Mouse (Mus musculus) midbrain, embryonic 16.5 days (tissue): ENCODE results near the gene Vmn1r219. TPM values are rescaled to one million over a fixed set of nuclear protein-coding genes. Genes with fewer than 3 reads are reported as not detected.
"Not testable (repeated sequence)": the region's sequence is repeated elsewhere in the genome, so short reads cannot be mapped to it uniquely, and the experiment has no call there.

Experiments used
- ATAC-seq: fragments of 200-750 bp; cut with Nextera tagmentation; 2 replicates; pipeline ENCODE4 v1.8.0; 2017; ENCODE audit warnings: moderate TSS enrichment
- H3K27ac ChIP-seq: fragments of 300-500 bp; sonication (generic); 2 replicates; pipeline ENCODE4 v1.5.1; 2014; ENCODE audit warnings: mild to moderate bottlenecking, low read length, mixed read lengths
- H3K27me3 ChIP-seq: fragments of 300-500 bp; sonication (generic); 2 replicates; pipeline ENCODE4 v1.6.1; 2014; ENCODE audit warnings: low read depth, low read length, mixed read lengths; ENCODE audit not compliant: control insufficient read depth, insufficient read depth
- H3K36me3 ChIP-seq: fragments of 300-500 bp; sonication (generic); 2 replicates; pipeline ENCODE4 v1.6.1; 2014; ENCODE audit warnings: mild to moderate bottlenecking, low read length, moderate library complexity, mixed read lengths; ENCODE audit not compliant: control insufficient read depth, insufficient read depth
- H3K4me1 ChIP-seq: fragments of 300-500 bp; sonication (generic); 2 replicates; pipeline ENCODE4 v1.6.1; 2014; ENCODE audit warnings: mild to moderate bottlenecking, low read length, mixed read lengths; ENCODE audit not compliant: control insufficient read depth, insufficient read depth
- H3K4me2 ChIP-seq: fragments of 300-500 bp; sonication (generic); 2 replicates; pipeline ENCODE4 v1.6.1; 2014; ENCODE audit warnings: mild to moderate bottlenecking, low read length, mixed read lengths
- H3K4me3 ChIP-seq: fragments of 300-500 bp; sonication (generic); 2 replicates; pipeline ENCODE4 v1.5.1; 2014; ENCODE audit warnings: low read depth, mild to moderate bottlenecking, low read length, moderate library complexity, mixed read lengths
- H3K9ac ChIP-seq: fragments of 300-500 bp; sonication (generic); 2 replicates; pipeline ENCODE4 v1.6.1; 2014; ENCODE audit warnings: low read depth, low read length, mixed read lengths
- H3K9me3 ChIP-seq: fragments of 300-500 bp; sonication (generic); replicated peaks from 2 replicates; pipeline ENCODE4 v1.6.1; 2014; ENCODE audit warnings: mild to moderate bottlenecking, low read length, mixed read lengths; ENCODE audit not compliant: control insufficient read depth, poor library complexity, severe bottlenecking
- WGBS: fragments of 180-500 bp; shearing (Covaris S2); extraction: QIAGEN DNeasy Blood & Tissue Kit; methylation state at CpG from one replicate; pipeline ENCODE4 v1.1.7; 2014; 5-methylcytosine and 5-hydroxymethylcytosine counted together
- polyA plus RNA-seq: library from polyadenylated mRNA; unstranded; fragments of >200 nt; fragmentation: Nextera tagmentation; extraction: Ambion mirVana; gene quantifications from 2 replicates; pipeline ENCODE4 v1.2.1, GENCODE M21; 2015

The Vmn1r219 gene
- polyA plus RNA-seq, result not detected in 2 replicates

- Histone ChIP-seq H3K36me3 (no peaks in the 10 kb centered on the region), H3K9ac (no peak within 1 kb of the TSS), H3K4me1 (no peaks in the 10 kb centered on the region), H3K4me2 (no peak within 1 kb of the TSS), H3K27me3 (no peaks in the 10 kb centered on the region), H3K4me3 (no peak within 1 kb of the TSS), H3K9me3 (no peaks in the 10 kb centered on the region), H3K27ac (no peak within 1 kb of the TSS)
- ATAC-seq, result no peak
- 88% methylated on average over 4 of the region's 4 CpGs for WGBS
Observed at GRCm38 (mm10) chr13:23159012-23159411, at the start of gene Vmn1r219. Vmn1r219 (plus strand) TSS chr13:23159312.

DNA sequence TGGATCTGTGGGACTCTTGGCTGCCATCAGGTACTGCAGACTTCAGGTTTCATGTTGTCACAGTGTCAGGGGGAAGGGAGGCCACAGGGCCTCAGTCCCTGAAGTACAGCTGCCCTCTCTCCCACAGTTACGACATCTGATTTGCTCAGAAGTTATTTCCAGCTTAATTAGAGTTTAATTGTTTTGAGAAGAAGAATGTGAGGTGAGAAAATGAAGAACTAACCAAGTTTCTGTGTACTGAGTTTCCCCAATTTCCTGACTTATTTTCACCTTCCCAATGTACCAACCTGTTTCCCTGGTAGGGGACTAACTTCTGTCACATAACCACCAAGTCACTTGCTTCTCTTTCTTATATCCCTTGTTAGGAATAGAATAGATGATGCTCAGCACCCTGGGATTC is 41.0 kb upstream of the Vmn1r219 start, which contains the start of gene Vmn1r217:
Gene Vmn1r217 (minus strand): TSS at position 101 of the 400 bp plus-strand sequence.
- not testable (repeated sequence) for H3K4me1 ChIP-seq, H3K27ac ChIP-seq, H3K4me2 ChIP-seq, H3K27me3 ChIP-seq, H3K9ac ChIP-seq, H3K9me3 ChIP-seq, ATAC-seq, H3K36me3 ChIP-seq, H3K4me3 ChIP-seq
- 87% methylated on average over 1 of the region's 1 CpGs for WGBS

GRCm38 (mm10) chr13:23120611-23121010 is 38.5 kb upstream of the Vmn1r219 start:
- H3K4me1 ChIP-seq, result no peaks in the 10 kb centered on the region
- no peak overlapping the region for H3K27ac ChIP-seq
- 89% methylated on average over 2 of the region's 2 CpGs for WGBS
- no peak for ATAC-seq
- no peak overlapping the region for H3K4me3 ChIP-seq
- H3K27me3 ChIP-seq, result no peaks in the 10 kb centered on the region
- H3K9ac ChIP-seq, result no peak overlapping the region
- no peaks in the 10 kb centered on the region for H3K9me3 ChIP-seq
- H3K4me2 ChIP-seq, result no peak overlapping the region
- H3K36me3 ChIP-seq, result no peaks in the 10 kb centered on the region

DNA sequence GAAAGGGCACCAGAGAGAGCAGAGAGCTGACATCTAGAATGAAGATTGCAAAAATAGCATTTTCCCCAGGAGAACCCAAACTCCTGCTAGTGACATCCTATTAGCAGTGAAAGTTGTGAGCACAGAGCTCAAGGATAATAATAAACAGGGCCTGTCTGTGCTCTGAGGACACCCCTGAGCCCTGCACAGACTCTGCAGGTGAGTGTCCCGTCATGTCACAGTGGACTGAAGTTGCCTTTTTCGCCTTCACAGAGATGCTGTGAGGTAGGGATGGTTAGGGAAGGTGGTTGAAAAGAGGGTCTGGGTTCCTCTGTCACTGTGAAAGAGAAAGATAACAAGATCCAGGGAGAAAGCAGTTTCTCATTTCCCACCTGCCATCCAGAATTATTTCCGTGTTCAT is 26.0 kb upstream of the Vmn1r219 start, which contains the start of gene Vmn1r218:
Gene Vmn1r218 (plus strand): TSS at position 57 of the 400 bp plus-strand sequence.
- no peak within 1 kb of the TSS for H3K9ac ChIP-seq
- WGBS, result 78% methylated on average over 3 of the region's 3 CpGs
- ATAC-seq, result 0 out of 2 replicates have a peak, but pooled peaks have one; percentile 60

GRCm38 (mm10) chr13:23133501-23133900 is 25.6 kb upstream of the Vmn1r219 start:
- 0 out of 2 replicates have a peak, but pooled peaks have one; percentile 14 for ATAC-seq
- H3K4me3 ChIP-seq, result no peak overlapping the region
- H3K27ac ChIP-seq, result no peak overlapping the region
- no peaks in the 10 kb centered on the region for H3K9me3 ChIP-seq
- no peaks in the 10 kb centered on the region for H3K27me3 ChIP-seq
- no peaks in the 10 kb centered on the region for H3K4me1 ChIP-seq
- H3K4me2 ChIP-seq, result no peak overlapping the region
- 74% methylated on average over 1 of the region's 1 CpGs for WGBS
- H3K36me3 ChIP-seq, result no peaks in the 10 kb centered on the region
- no peak overlapping the region for H3K9ac ChIP-seq

More for the DNA sequence above, 26.0 kb upstream of the Vmn1r219 start, which contains the start of gene Vmn1r218:
- H3K4me2 ChIP-seq, result no peak within 1 kb of the TSS
- no peaks in the 10 kb centered on the region for H3K27me3 ChIP-seq
- no peaks in the 10 kb centered on the region for H3K36me3 ChIP-seq
- no peaks in the 10 kb centered on the region for H3K4me1 ChIP-seq
- H3K27ac ChIP-seq, result no peak within 1 kb of the TSS
- no peaks in the 10 kb centered on the region for H3K9me3 ChIP-seq
- H3K4me3 ChIP-seq, result no peak within 1 kb of the TSS

DNA sequence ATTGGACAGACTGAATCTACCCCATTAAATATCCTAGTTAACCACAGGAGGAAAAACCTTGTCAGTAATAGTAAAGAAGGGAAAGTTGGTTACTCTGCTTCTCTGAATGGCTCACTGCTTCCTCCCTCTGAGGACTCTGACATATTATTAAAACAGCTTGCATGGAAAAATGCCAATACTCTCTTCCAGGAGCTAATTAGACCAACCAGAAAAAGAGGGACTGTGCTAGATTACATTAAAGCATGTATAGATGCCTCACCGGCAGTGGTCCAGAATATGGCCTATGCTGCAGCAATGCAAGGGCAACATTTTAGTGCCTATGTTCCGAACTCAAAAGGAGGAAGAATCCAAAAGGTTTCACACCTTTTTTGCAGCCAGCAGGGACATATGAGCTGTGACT is 20.2 kb upstream of the Vmn1r219 start:
- ATAC-seq, result no peak
- no peak overlapping the region for H3K27ac ChIP-seq
- no peaks in the 10 kb centered on the region for H3K36me3 ChIP-seq
- no peaks in the 10 kb centered on the region for H3K9me3 ChIP-seq
- no peaks in the 10 kb centered on the region for H3K4me1 ChIP-seq
- no peaks in the 10 kb centered on the region for H3K27me3 ChIP-seq
- H3K4me3 ChIP-seq, result no peak overlapping the region
- 91% methylated on average over 2 of the region's 2 CpGs for WGBS
- H3K4me2 ChIP-seq, result no peak overlapping the region
- H3K9ac ChIP-seq, result no peak overlapping the region

GRCm38 (mm10) chr13:23157848-23158247 is 1.3 kb upstream of the Vmn1r219 start:
- H3K9ac ChIP-seq, result no peak overlapping the region
- no peak overlapping the region for H3K27ac ChIP-seq
- no peaks in the 10 kb centered on the region for H3K36me3 ChIP-seq
- no peaks in the 10 kb centered on the region for H3K27me3 ChIP-seq
- H3K4me3 ChIP-seq, result no peak overlapping the region
- H3K4me2 ChIP-seq, result no peak overlapping the region
- no peaks in the 10 kb centered on the region for H3K4me1 ChIP-seq
- no peaks in the 10 kb centered on the region for H3K9me3 ChIP-seq
- 73% methylated on average over 3 of the region's 3 CpGs for WGBS
- no peak for ATAC-seq

DNA sequence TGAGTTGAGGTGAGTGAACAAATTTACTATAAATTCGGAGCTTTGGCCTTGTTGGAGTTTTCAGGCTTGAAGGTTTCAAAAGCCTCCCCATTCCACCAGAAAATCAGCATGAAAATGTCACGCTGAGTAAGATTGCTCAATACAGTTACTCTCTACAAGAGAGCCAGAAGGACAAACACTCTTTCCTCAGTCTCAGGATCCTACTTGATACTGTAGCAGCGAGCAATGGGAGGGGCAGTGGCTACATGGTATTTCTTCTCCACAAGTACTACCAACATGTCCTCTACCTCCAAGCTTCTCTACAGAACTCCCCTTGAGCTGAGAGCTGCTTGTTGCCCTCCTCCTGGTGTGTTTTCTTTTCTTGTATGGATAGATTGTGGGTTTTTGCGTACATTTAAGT is 7.4 kb downstream of the Vmn1r219 start:
- WGBS, result 87% methylated on average over 4 of the region's 4 CpGs
- not testable (repeated sequence) for H3K27me3 ChIP-seq, H3K27ac ChIP-seq, H3K4me3 ChIP-seq, H3K4me2 ChIP-seq, ATAC-seq, H3K36me3 ChIP-seq, H3K9ac ChIP-seq, H3K9me3 ChIP-seq, H3K4me1 ChIP-seq

DNA sequence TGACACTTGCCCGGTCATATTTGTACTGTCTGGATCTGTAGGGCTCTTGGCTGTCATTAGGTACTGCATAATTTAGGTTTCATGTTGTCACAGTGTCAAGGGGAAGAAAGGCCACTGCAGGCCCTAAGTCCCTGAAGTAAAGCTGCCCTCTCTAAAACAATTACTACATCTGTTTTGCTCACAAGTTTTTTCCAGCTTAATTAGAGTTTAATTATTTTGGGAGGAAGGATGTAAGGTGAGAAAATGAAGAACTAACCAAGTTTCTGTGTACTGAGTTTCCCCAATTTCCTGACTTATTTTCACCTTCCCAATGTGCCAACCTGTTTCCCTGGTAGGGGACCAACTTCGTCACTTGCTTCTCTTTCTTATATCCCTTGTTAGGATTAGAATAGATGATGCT is 28.8 kb downstream of the Vmn1r219 start, which contains the start of gene Vmn1r220:
Gene Vmn1r220 (minus strand): TSS at position 101 of the 400 bp plus-strand sequence.
- no peaks in the 10 kb centered on the region for H3K36me3 ChIP-seq
- no peak within 1 kb of the TSS for H3K4me2 ChIP-seq
- H3K4me1 ChIP-seq, result no peaks in the 10 kb centered on the region
- H3K9me3 ChIP-seq, result no peaks in the 10 kb centered on the region
- H3K4me3 ChIP-seq, result no peak within 1 kb of the TSS
- ATAC-seq, result no peak
- 85% methylated on average over 2 of the region's 2 CpGs for WGBS
- H3K27me3 ChIP-seq, result no peaks in the 10 kb centered on the region
- H3K27ac ChIP-seq, result no peak within 1 kb of the TSS
- H3K9ac ChIP-seq, result no peak within 1 kb of the TSS
